Mouse (Mus musculus) kidney, adult 2 months (tissue): ENCODE data around the gene Gm10203. TPM values are rescaled to one million over a fixed set of nuclear protein-coding genes. Genes with fewer than 3 reads are reported as not detected.

Experiments
- DNase-seq: peaks from one replicate; pipeline ENCODE4 v3.0.0; 2021
- H3K27ac ChIP-seq: fragments of 200-500 bp; 2 replicates; pipeline ENCODE4 v1.5.1; 2012; ENCODE audit warnings: low read depth, low read length, control low read depth, inconsistent platforms; ENCODE audit not compliant: insufficient read depth
- H3K27me3 ChIP-seq: fragments of 200-500 bp; replicated peaks from 2 replicates; pipeline ENCODE4 v1.6.1; 2012; ENCODE audit warnings: mild to moderate bottlenecking, moderate library complexity, low read length, inconsistent platforms; ENCODE audit not compliant: control insufficient read depth, insufficient read depth
- H3K36me3 ChIP-seq: fragments of 200-500 bp; 2 replicates; pipeline ENCODE4 v1.6.1; 2012; ENCODE audit warnings: mild to moderate bottlenecking, moderate library complexity, low read length, inconsistent platforms; ENCODE audit not compliant: control insufficient read depth, insufficient read depth
- H3K4me1 ChIP-seq: fragments of 200-500 bp; 2 replicates; pipeline ENCODE4 v1.6.1; 2011; ENCODE audit warnings: low read length; ENCODE audit not compliant: control insufficient read depth, insufficient read depth
- H3K4me3 ChIP-seq: fragments of 200-500 bp; 2 replicates; pipeline ENCODE4 v1.5.1; 2011; ENCODE audit warnings: mild to moderate bottlenecking, low read depth, low read length, control low read depth; ENCODE audit not compliant: insufficient read depth
- CTCF ChIP-seq: fragments of 200-500 bp; conservative IDR thresholded peaks from 2 replicates; pipeline ENCODE4 v1.5.1; 2011; ENCODE audit warnings: low read depth, mild to moderate bottlenecking, control low read depth, low read length, moderate library complexity, mixed read lengths; ENCODE audit not compliant: insufficient read depth, insufficient read length
- POLR2A ChIP-seq: fragments of 200-500 bp; IDR thresholded peaks from one replicate; pipeline ENCODE4 v1.6.1; 2011; ENCODE audit warnings: low read depth, low read length, control low read depth
- WGBS: fragments of 180-500 bp; shearing (Covaris S2); methylation state at CpG from one replicate; pipeline ENCODE4 v1.1.7; 2018; 5-methylcytosine and 5-hydroxymethylcytosine counted together
- polyA plus RNA-seq: library from polyadenylated mRNA; depleted of rRNA; stranded (reverse); fragments of >200 nt; gene quantifications from 2 replicates; pipeline ENCODE4 v1.2.3, GENCODE M21; 2012

The Gm10203 gene
- polyA plus RNA-seq, 1 experiment: not detected

- no peak overlapping the region for H3K27ac ChIP-seq
- peak; percentile 83 for DNase-seq
These were observed 11.0 kb upstream of the Gm10203 start for GRCm38 (mm10) chr6:149118935-149119334.

GRCm38 (mm10) chr6:149119853-149120252 is 10.1 kb upstream of the Gm10203 start:
- TF ChIP-seq POLR2A: no peak
- peak; percentile 42 for TF ChIP-seq CTCF

More at GRCm38 (mm10) chr6:149118935-149119334, 11.0 kb upstream of the Gm10203 start:
- TF ChIP-seq CTCF (0 out of 2 replicates have a peak, but pooled peaks have one; percentile 11), POLR2A (no peak)
- 36% methylated on average over 2 of the region's 2 CpGs for WGBS
- H3K36me3 ChIP-seq: no peaks in the 10 kb centered on the region
- H3K4me1 ChIP-seq: peaks cover 6% of the 10 kb centered on the region; the same call in 1 of the 2 replicates
- H3K27me3 ChIP-seq: no peaks in the 10 kb centered on the region
- H3K4me3 ChIP-seq: no peak overlapping the region

GRCm38 (mm10) chr6:149123042-149123441 is 6.9 kb upstream of the Gm10203 start:
- DNase-seq: no peak
- TF ChIP-seq POLR2A (no peak), CTCF (no peak)
- Histone ChIP-seq H3K27me3 (no peaks in the 10 kb centered on the region), H3K27ac (no peak overlapping the region), H3K36me3 (no peaks in the 10 kb centered on the region), H3K4me3 (no peak overlapping the region), H3K4me1 (peaks cover 6% of the 10 kb centered on the region; the same call in 1 of the 2 replicates)
- 89% methylated on average over 3 of the region's 3 CpGs for whole genome bisulfite sequencing

More at GRCm38 (mm10) chr6:149119853-149120252, 10.1 kb upstream of the Gm10203 start:
- H3K4me1 ChIP-seq: peaks cover 6% of the 10 kb centered on the region; the same call in 1 of the 2 replicates
- no peaks in the 10 kb centered on the region for H3K36me3 ChIP-seq
- peak; percentile 84 for DNase-seq
- WGBS: 40% methylated on average over 2 of the region's 2 CpGs
- H3K27ac ChIP-seq: no peak overlapping the region
- H3K27me3 ChIP-seq: no peaks in the 10 kb centered on the region
- H3K4me3 ChIP-seq: no peak overlapping the region

GRCm38 (mm10) chr6:149126675-149127074 is 3.3 kb upstream of the Gm10203 start:
- TF ChIP-seq POLR2A: no peak
- TF ChIP-seq CTCF: peak; percentile 49
- DNase-seq: peak; percentile 75
- H3K4me3 ChIP-seq: no peak overlapping the region

GRCm38 (mm10) chr6:149131111-149131510 is 1.1 kb downstream of the Gm10203 start:
- DNase-seq: no peak
- Histone ChIP-seq H3K36me3 (no peaks in the 10 kb centered on the region), H3K4me3 (no peak overlapping the region), H3K27ac (no peak overlapping the region), H3K4me1 (peaks cover 9% of the 10 kb centered on the region), H3K27me3 (no peaks in the 10 kb centered on the region)
- no peak for TF ChIP-seq POLR2A
- no peak for TF ChIP-seq CTCF
- 42% methylated on average over 3 of the region's 3 CpGs for WGBS

More at GRCm38 (mm10) chr6:149126675-149127074, 3.3 kb upstream of the Gm10203 start:
- Histone ChIP-seq H3K36me3 (no peaks in the 10 kb centered on the region), H3K27ac (no peak overlapping the region), H3K4me1 (no peaks in the 10 kb centered on the region), H3K27me3 (no peaks in the 10 kb centered on the region)
- 78% methylated on average over 4 of the region's 4 CpGs for WGBS

GRCm38 (mm10) chr6:149132311-149133077 is 2.5 kb downstream of the Gm10203 start:
- H3K4me3 ChIP-seq: no peak overlapping the region
- no peaks in the 10 kb centered on the region for H3K27me3 ChIP-seq
- peaks cover 9% of the 10 kb centered on the region for H3K4me1 ChIP-seq
- TF ChIP-seq POLR2A (no peak), CTCF (peak; percentile 68)
- DNase-seq: peak; percentile 77
- H3K36me3 ChIP-seq: no peaks in the 10 kb centered on the region
- peak overlapping the region; percentile 45 for H3K27ac ChIP-seq
- WGBS: 28% methylated on average over 5 of the region's 5 CpGs
